Mouse (Mus musculus) heart, embryonic 16.5 days (tissue): ENCODE results near the gene Cyp4f14. TPM values are rescaled to one million over a fixed set of nuclear protein-coding genes. Genes with fewer than 3 reads are reported as not detected.
A peak's percentile ranks its signal among the peaks of the same experiment; 100 is the strongest.

Experiments used
- ATAC-seq: fragments of 200-750 bp; cut with Nextera tagmentation; replicated peaks from 2 replicates; pipeline ENCODE4 v1.8.0; 2017; ENCODE audit warnings: moderate number of reproducible peaks; ENCODE audit not compliant: insufficient read depth, low FRiP score; ENCODE audit errors: extremely low read depth
- H3K27ac ChIP-seq: fragments of 300-500 bp; sonication (generic); 2 replicates; pipeline ENCODE4 v1.5.1; 2014; ENCODE audit warnings: mild to moderate bottlenecking, low read length, control low read depth, moderate library complexity
- H3K27me3 ChIP-seq: fragments of 300-500 bp; sonication (generic); 2 replicates; pipeline ENCODE4 v1.6.1; 2014; ENCODE audit warnings: low read length, mixed read lengths; ENCODE audit not compliant: control insufficient read depth, insufficient read depth
- H3K36me3 ChIP-seq: fragments of 300-500 bp; sonication (generic); 2 replicates; pipeline ENCODE4 v1.6.1; 2014; ENCODE audit not compliant: control insufficient read depth, insufficient read depth
- H3K4me1 ChIP-seq: fragments of 300-500 bp; sonication (generic); 2 replicates; pipeline ENCODE4 v1.6.1; 2014; ENCODE audit warnings: low read length, mixed read lengths; ENCODE audit not compliant: control insufficient read depth, insufficient read depth
- H3K4me2 ChIP-seq: fragments of 300-500 bp; sonication (generic); 2 replicates; pipeline ENCODE4 v1.6.1; 2014; ENCODE audit warnings: low read depth, mild to moderate bottlenecking, control low read depth, low read length
- H3K4me3 ChIP-seq: fragments of 300-500 bp; sonication (generic); 2 replicates; pipeline ENCODE4 v1.5.1; 2014; ENCODE audit warnings: mild to moderate bottlenecking, control low read depth, low read length
- H3K9ac ChIP-seq: fragments of 300-500 bp; sonication (generic); 2 replicates; pipeline ENCODE4 v1.6.1; 2014; ENCODE audit warnings: low read length, control low read depth
- H3K9me3 ChIP-seq: fragments of 300-500 bp; sonication (generic); replicated peaks from 2 replicates; pipeline ENCODE4 v1.6.1; 2016; ENCODE audit warnings: low read length; ENCODE audit not compliant: control insufficient read depth
- WGBS: fragments of 180-500 bp; shearing (Covaris S2); extraction: QIAGEN DNeasy Blood & Tissue Kit; methylation state at CpG from one replicate; pipeline ENCODE4 v1.1.7; 2014; 5-methylcytosine and 5-hydroxymethylcytosine counted together
- polyA plus RNA-seq: library from polyadenylated mRNA; unstranded; fragments of >200 nt; fragmentation: Nextera tagmentation; extraction: Ambion mirVana; gene quantifications from 2 replicates; pipeline ENCODE4 v1.2.1, GENCODE M21; 2015

Gene Cyp4f14
- polyA plus RNA-seq, 1 experiment from 2014 or later, result 0.96 TPM

GRCm38 (mm10) chr17:32944402-32945035 is 27.4 kb upstream of the Cyp4f14 start:
- Histone ChIP-seq H3K9ac (no peak overlapping the region), H3K27ac (no peak overlapping the region), H3K27me3 (no peaks in the 10 kb centered on the region), H3K9me3 (no peaks in the 10 kb centered on the region), H3K4me1 (peaks cover 13% of the 10 kb centered on the region), H3K36me3 (no peaks in the 10 kb centered on the region), H3K4me2 (no peak overlapping the region), H3K4me3 (no peak overlapping the region)
- ATAC-seq, result no peak
- WGBS, result 64% methylated on average over 3 of the region's 3 CpGs

DNA sequence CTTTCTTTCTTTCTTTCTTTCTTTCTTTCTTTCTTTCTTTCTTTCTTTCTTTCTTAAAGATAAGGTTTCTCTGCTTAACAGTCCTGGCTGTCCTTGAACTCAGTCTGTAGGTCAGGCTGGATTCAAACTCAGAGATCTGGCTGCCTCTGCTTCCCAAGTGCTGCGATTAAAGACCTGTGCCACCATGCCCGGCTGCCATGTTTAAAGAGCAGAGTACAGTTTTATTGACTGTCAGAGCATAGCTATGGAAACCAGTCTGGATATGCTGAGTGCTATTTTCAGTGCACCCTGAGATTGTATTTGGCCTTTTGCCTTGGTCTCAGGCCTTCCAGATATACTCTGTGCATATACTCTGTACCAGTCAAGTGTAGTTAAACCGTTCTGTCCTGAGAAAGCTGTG is 26.5 kb upstream of the Cyp4f14 start:
- Histone ChIP-seq H3K9me3 (no peaks in the 10 kb centered on the region), H3K27me3 (no peaks in the 10 kb centered on the region), H3K27ac (no peak overlapping the region), H3K4me2 (no peak overlapping the region), H3K9ac (no peak overlapping the region), H3K4me3 (no peak overlapping the region), H3K36me3 (no peaks in the 10 kb centered on the region), H3K4me1 (peaks cover 13% of the 10 kb centered on the region)
- ATAC-seq, result no peak
- WGBS, result 90% methylated on average over 3 of the region's 3 CpGs

DNA sequence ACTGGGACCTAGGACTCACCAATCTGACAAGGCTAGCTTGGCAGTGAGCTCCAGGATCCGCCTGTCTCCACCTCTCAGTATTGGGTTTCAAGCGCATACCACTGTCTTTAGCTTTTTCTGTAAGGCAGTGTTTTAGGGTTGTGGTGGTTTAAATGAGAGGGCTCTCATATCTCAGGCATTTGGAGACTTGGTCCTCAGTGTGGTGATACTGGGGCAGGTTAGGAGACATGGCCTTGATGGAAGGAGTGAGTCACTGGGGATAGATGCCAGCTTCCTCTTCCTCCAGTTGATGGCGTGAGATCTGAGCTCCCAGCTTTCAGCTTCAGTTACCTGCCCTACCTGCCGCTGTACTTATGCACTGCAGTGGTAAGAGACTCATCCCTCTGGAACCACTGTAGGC is 22.7 kb upstream of the Cyp4f14 start:
- H3K9me3 ChIP-seq, result no peaks in the 10 kb centered on the region
- H3K9ac ChIP-seq, result no peak overlapping the region
- ATAC-seq, result no peak
- H3K4me2 ChIP-seq, result no peak overlapping the region
- no peaks in the 10 kb centered on the region for H3K36me3 ChIP-seq
- 71% methylated on average over 4 of the region's 4 CpGs for WGBS
- H3K27ac ChIP-seq, result no peak overlapping the region
- H3K27me3 ChIP-seq, result no peaks in the 10 kb centered on the region
- H3K4me3 ChIP-seq, result no peak overlapping the region
- H3K4me1 ChIP-seq, result no peaks in the 10 kb centered on the region

DNA sequence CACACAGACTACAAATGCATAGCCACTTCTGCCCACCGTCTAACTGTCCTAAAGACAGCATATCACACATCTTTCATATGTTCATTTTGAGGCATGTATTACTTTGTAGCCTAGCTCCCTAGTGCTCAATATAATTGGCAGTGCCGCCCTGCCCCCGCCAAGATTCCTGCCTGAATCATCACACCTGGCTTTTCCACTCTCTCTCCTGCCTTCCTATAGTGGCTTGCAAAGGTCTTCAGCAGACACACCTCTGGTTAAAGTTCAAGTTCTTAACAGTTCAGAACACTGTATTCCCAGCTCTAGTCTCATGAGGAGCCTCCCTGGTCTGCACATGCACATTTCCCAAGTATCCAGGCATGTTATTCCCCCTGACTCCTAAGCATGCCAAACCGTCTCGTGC is 10.7 kb upstream of the Cyp4f14 start:
- no peak overlapping the region for H3K4me3 ChIP-seq
- H3K9me3 ChIP-seq, result no peaks in the 10 kb centered on the region
- H3K4me2 ChIP-seq, result no peak overlapping the region
- no peaks in the 10 kb centered on the region for H3K4me1 ChIP-seq
- no peak for ATAC-seq
- H3K9ac ChIP-seq, result no peak overlapping the region
- H3K36me3 ChIP-seq, result no peaks in the 10 kb centered on the region
- 0 out of 2 replicates have a peak, but pooled peaks cover 4% of the 10 kb centered on the region for H3K27me3 ChIP-seq
- 74% methylated on average over 5 of the region's 5 CpGs for WGBS
- no peak overlapping the region for H3K27ac ChIP-seq

DNA sequence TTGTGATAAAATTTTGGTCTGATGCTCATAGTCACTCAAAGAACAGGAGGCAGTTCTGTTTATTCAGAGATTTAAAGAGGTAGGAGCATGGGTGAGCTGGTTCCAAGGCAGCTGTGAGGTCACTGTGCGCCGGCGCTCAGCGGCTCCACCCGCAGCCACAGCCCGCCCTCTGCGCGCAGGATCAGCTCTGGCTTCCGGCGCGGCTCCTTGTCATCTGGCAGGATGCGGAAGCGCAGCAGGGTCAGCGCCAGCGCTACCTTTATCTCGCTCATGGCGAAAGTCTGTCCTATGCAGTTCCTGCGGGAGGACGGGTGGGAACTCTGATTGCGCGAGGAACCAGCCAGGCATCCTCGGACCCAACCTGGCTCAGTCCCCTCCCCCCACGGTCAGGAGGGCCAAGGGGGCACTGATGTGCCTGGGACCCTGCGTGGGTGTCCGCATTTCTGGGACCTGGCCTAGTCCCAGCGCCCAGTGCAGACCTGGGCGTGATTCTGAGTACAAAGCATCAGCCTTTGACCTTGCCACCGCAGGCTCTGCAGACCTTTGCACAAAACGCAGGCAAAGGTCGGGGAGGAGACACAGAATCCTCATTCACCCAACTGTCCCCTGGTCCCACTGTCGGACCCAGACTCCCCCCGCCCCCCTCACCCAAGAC is 7.6 kb upstream of the Cyp4f14 start:
- H3K4me1 ChIP-seq, result no peaks in the 10 kb centered on the region
- peak overlapping the region; percentile 81 for H3K9ac ChIP-seq
- peaks cover 5% of the 10 kb centered on the region for H3K9me3 ChIP-seq
- ATAC-seq, result peak; percentile 92
- H3K36me3 ChIP-seq, result no peaks in the 10 kb centered on the region
- peak overlapping the region; percentile 68 for H3K27ac ChIP-seq
- 12% methylated on average over 32 of the region's 32 CpGs for WGBS
- H3K4me3 ChIP-seq, result peak overlapping the region; percentile 66
- 0 out of 2 replicates have a peak, but pooled peaks cover 4% of the 10 kb centered on the region for H3K27me3 ChIP-seq
- H3K4me2 ChIP-seq, result peak overlapping the region; percentile 90

DNA sequence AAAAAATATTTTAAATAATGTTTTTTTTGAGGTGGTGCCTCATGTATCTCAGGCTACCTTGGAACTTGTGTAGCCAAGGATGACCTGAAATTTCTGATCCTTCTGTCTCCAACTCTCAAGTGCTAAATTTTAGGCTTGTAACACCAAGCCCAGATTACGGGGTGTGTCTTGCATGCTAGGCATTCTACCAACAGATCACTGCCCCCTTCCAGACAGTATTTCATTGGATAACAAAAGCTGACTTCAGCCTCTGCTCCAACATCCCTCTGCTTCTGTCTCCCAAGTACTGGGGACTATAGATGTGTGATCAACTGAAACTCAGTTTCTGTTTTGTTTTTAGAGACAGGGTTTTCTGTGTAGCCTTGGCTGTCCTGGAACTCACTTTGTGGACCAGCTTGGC is 6.5 kb upstream of the Cyp4f14 start:
- 76% methylated on average over 1 of the region's 1 CpGs for WGBS
- Histone ChIP-seq H3K9me3 (peaks cover 5% of the 10 kb centered on the region), H3K27me3 (0 out of 2 replicates have a peak, but pooled peaks cover 4% of the 10 kb centered on the region), H3K4me1 (no peaks in the 10 kb centered on the region), H3K27ac (no peak overlapping the region), H3K9ac (no peak overlapping the region), H3K36me3 (no peaks in the 10 kb centered on the region), H3K4me3 (no peak overlapping the region), H3K4me2 (no peak overlapping the region)
- ATAC-seq, result no peak

GRCm38 (mm10) chr17:32919123-32919522 is 2.0 kb upstream of the Cyp4f14 start:
- peaks cover 5% of the 10 kb centered on the region for H3K9me3 ChIP-seq
- WGBS, result 66% methylated on average over 2 of the region's 2 CpGs
- H3K27ac ChIP-seq, result no peak overlapping the region
- no peak overlapping the region for H3K9ac ChIP-seq
- H3K4me3 ChIP-seq, result no peak overlapping the region
- no peak for ATAC-seq
- H3K36me3 ChIP-seq, result no peaks in the 10 kb centered on the region
- no peaks in the 10 kb centered on the region for H3K4me1 ChIP-seq
- no peak overlapping the region for H3K4me2 ChIP-seq
- H3K27me3 ChIP-seq, result peaks cover 2% of the 10 kb centered on the region; the same call in 1 of the 2 replicates

GRCm38 (mm10) chr17:32916075-32916474 is 1.1 kb downstream of the Cyp4f14 start:
- no peak overlapping the region for H3K4me2 ChIP-seq

GRCm38 (mm10) chr17:32906172-32906571 is 11.0 kb downstream of the Cyp4f14 start:
- Histone ChIP-seq H3K36me3 (no peaks in the 10 kb centered on the region), H3K27ac (no peak overlapping the region), H3K4me3 (no peak overlapping the region), H3K4me1 (no peaks in the 10 kb centered on the region), H3K4me2 (no peak overlapping the region), H3K9me3 (no peaks in the 10 kb centered on the region; the same call in 1 of the 2 replicates), H3K9ac (no peak overlapping the region), H3K27me3 (no peaks in the 10 kb centered on the region)
- ATAC-seq, result no peak
- 69% methylated on average over 10 of the region's 10 CpGs for WGBS

More at GRCm38 (mm10) chr17:32916075-32916474, 1.1 kb downstream of the Cyp4f14 start:
- ATAC-seq, result no peak
- Histone ChIP-seq H3K9me3 (peaks cover 5% of the 10 kb centered on the region), H3K36me3 (no peaks in the 10 kb centered on the region), H3K4me1 (no peaks in the 10 kb centered on the region), H3K27ac (no peak overlapping the region), H3K9ac (no peak overlapping the region), H3K27me3 (peaks cover 2% of the 10 kb centered on the region; the same call in 1 of the 2 replicates), H3K4me3 (no peak overlapping the region)
- 73% methylated on average over 1 of the region's 1 CpGs for WGBS
